Comparison of ENCODE assay signal across 37 mouse cellular contexts in genomic region chr19:60455791-60456190, GRCm38 (mm10). TPM values are rescaled to one million over a fixed set of nuclear protein-coding genes. Genes with fewer than 3 reads are reported as not detected.
"Had no signal": no experiment of that assay in that cellular context is flagged by ENCODE, and none has a peak within 500 bp of the region (broad histone marks: within the 10 kb centered on the region; RNA-seq: fewer than 3 reads in every experiment).

No protein-coding gene starts in this region.

- H3K36me3 ChIP-seq: heart, embryonic 10.5 days; heart, embryonic 12.5 days; hindbrain, embryonic 10.5 days; hindbrain, embryonic 12.5 days; intestine, embryonic 15.5 days; kidney, embryonic 15.5 days; limb, embryonic 10.5 days; limb, embryonic 12.5 days; liver, embryonic 13.5 days; liver, embryonic 15.5 days had no signal

- H3K27me3 ChIP-seq: heart, embryonic 12.5 days; hindbrain, embryonic 12.5 days; intestine, embryonic 15.5 days; kidney, embryonic 15.5 days; liver, embryonic 15.5 days had no signal

- DNase-seq: gastrocnemius, adult 2 months; gastrocnemius, postnatal 10 days; gastrocnemius, postnatal 25 days; heart, postnatal 10 days; heart, postnatal 4 days; kidney, adult 11 months; kidney, adult 2 months; kidney, adult 9 months; kidney, postnatal 14 days; kidney, postnatal 36 days; layer of hippocampus, adult 9-11 months; layer of hippocampus, postnatal 36 days; liver; liver, embryonic 13.5 days had no signal

- H3K4me1 ChIP-seq: heart, embryonic 10.5 days; heart, embryonic 12.5 days; hindbrain, embryonic 10.5 days; hindbrain, embryonic 12.5 days; intestine, embryonic 15.5 days; kidney, embryonic 15.5 days; limb, embryonic 10.5 days; limb, embryonic 12.5 days; liver, embryonic 13.5 days; liver, embryonic 15.5 days had no signal

- H3K27ac ChIP-seq: gastrocnemius, adult 2 months; heart, embryonic 10.5 days; hindbrain, embryonic 10.5 days; hindbrain, embryonic 12.5 days; hindbrain, embryonic 14.5 days; intestine, embryonic 15.5 days; kidney, embryonic 15.5 days; kidney, postnatal 0 days; limb, embryonic 10.5 days; limb, embryonic 12.5 days; liver, embryonic 13.5 days; liver, embryonic 15.5 days had no signal

- H3K9me3 ChIP-seq: heart, embryonic 10.5 days; heart, embryonic 12.5 days; hindbrain, embryonic 10.5 days; hindbrain, embryonic 12.5 days; intestine, embryonic 15.5 days; kidney, embryonic 15.5 days; limb, embryonic 10.5 days; limb, embryonic 12.5 days; liver, embryonic 13.5 days; liver, embryonic 15.5 days had no signal

- H3K4me2 ChIP-seq: heart, embryonic 12.5 days; hindbrain, embryonic 12.5 days; hindbrain, embryonic 14.5 days; intestine, embryonic 15.5 days; kidney, embryonic 15.5 days; limb, embryonic 12.5 days; liver, embryonic 11.5 days; liver, embryonic 13.5 days; liver, embryonic 15.5 days had no signal

- H3K9ac ChIP-seq: heart, embryonic 12.5 days; hindbrain, embryonic 12.5 days; hindbrain, embryonic 14.5 days; intestine, embryonic 15.5 days; kidney, embryonic 15.5 days; limb, embryonic 12.5 days; liver, embryonic 13.5 days; liver, embryonic 15.5 days had no signal

- H3K4me3 ChIP-seq: gastrocnemius, adult 2 months; heart, embryonic 10.5 days; heart, embryonic 12.5 days; hindbrain, embryonic 10.5 days; hindbrain, embryonic 12.5 days; intestine, embryonic 15.5 days; kidney, embryonic 15.5 days; limb, embryonic 10.5 days; limb, embryonic 12.5 days; liver, embryonic 13.5 days; liver, embryonic 15.5 days had no signal

- ATAC-seq: hindbrain, embryonic 16.5 days; inflammation-experienced regulatory T-cells, adult 6 months; intestine, embryonic 15.5 days had no signal

RNA-seq across cellular contexts. Expression of gene Prlhr, which starts 12.3 kb away (rescaled TPM):
- total RNA-seq: gastrocnemius, adult 2 months; gastrocnemius, postnatal 10 days; gastrocnemius, postnatal 25 days; gastrocnemius, postnatal 4 days; granulocyte monocyte progenitor cell, adult 5-6 weeks; heart, adult 8-10 months; heart, postnatal 10 days; heart, postnatal 25 days; heart, postnatal 4 days; layer of hippocampus, postnatal 36 days; left cerebral cortex, postnatal 36 days had no signal
- polyA plus RNA-seq: heart, embryonic 10.5 days; heart, embryonic 12.5 days; heart, embryonic 14.5 days; heart, embryonic 16.5 days; hindbrain, embryonic 10.5 days; hindbrain, embryonic 12.5 days; inflammation-experienced regulatory T-cells, adult 6 months; intestine, embryonic 15.5 days; kidney, postnatal 0 days; large intestine, adult 2 months; limb, embryonic 10.5 days; limb, embryonic 12.5 days; limb, embryonic 14.5 days; liver, embryonic 11.5 days; liver, embryonic 13.5 days; liver, embryonic 15.5 days had no signal
